Mouse (Mus musculus) midbrain, embryonic 14.5 days (tissue): ENCODE data around the gene Slc32a1. TPM values are rescaled to one million over a fixed set of nuclear protein-coding genes. Genes with fewer than 3 reads are reported as not detected.

Experiments
- ATAC-seq: fragments of 200-750 bp; cut with Nextera tagmentation; 2 replicates; pipeline ENCODE4 v1.8.0; 2017; ENCODE audit warnings: moderate number of reproducible peaks, moderate library complexity; ENCODE audit not compliant: low FRiP score, low TSS enrichment
- DNase-seq: peaks from one replicate; pipeline ENCODE4 v3.0.0-alpha.2; 2015
- H3K27ac ChIP-seq: fragments of 300-500 bp; sonication (generic); replicated peaks from 2 replicates; pipeline ENCODE4 v1.5.1; 2014; ENCODE audit warnings: mild to moderate bottlenecking, low read depth, low read length, moderate library complexity
- H3K27me3 ChIP-seq: fragments of 300-500 bp; sonication (generic); 2 replicates; pipeline ENCODE4 v1.6.1; 2014; ENCODE audit warnings: low read length, control low read depth, mixed read lengths; ENCODE audit not compliant: control insufficient read depth, insufficient read depth
- H3K36me3 ChIP-seq: fragments of 300-500 bp; sonication (generic); 2 replicates; pipeline ENCODE4 v1.6.1; 2014; ENCODE audit warnings: low read length, control low read depth; ENCODE audit not compliant: control insufficient read depth, insufficient read depth
- H3K4me1 ChIP-seq: fragments of 300-500 bp; sonication (generic); 2 replicates; pipeline ENCODE4 v1.6.1; 2014; ENCODE audit warnings: mild to moderate bottlenecking, antibody characterized with exemption, low read length, control low read depth; ENCODE audit not compliant: control insufficient read depth, insufficient read depth
- H3K4me2 ChIP-seq: fragments of 300-500 bp; sonication (generic); 2 replicates; pipeline ENCODE4 v1.6.1; 2014; ENCODE audit warnings: mild to moderate bottlenecking, low read length, moderate library complexity
- H3K4me3 ChIP-seq: fragments of 300-500 bp; sonication (generic); replicated peaks from 2 replicates; pipeline ENCODE4 v1.5.1; 2014; ENCODE audit warnings: low read depth, low read length
- H3K9ac ChIP-seq: fragments of 300-500 bp; sonication (generic); replicated peaks from 2 replicates; pipeline ENCODE4 v1.6.1; 2014; ENCODE audit warnings: mild to moderate bottlenecking, low read length, moderate library complexity
- H3K9me3 ChIP-seq: fragments of 300-500 bp; sonication (generic); 2 replicates; pipeline ENCODE4 v1.6.1; 2016; ENCODE audit warnings: low read length, control low read depth, mixed read lengths; ENCODE audit not compliant: control insufficient read depth
- WGBS: fragments of 180-500 bp; shearing (Covaris S2); extraction: QIAGEN DNeasy Blood & Tissue Kit; methylation state at CpG from one replicate; pipeline ENCODE4 v1.1.7; 2014; 5-methylcytosine and 5-hydroxymethylcytosine counted together
- microRNA counts: library from miRNA; unstranded; fragments of <30 nt; microRNA quantifications from one replicate; lab custom pipeline; 2016
- microRNA-seq: library from miRNA; unstranded; fragments of <30 nt; microRNA quantifications from one replicate; pipeline ENCODE4, GENCODE M21; 2016
- polyA plus RNA-seq: library from polyadenylated mRNA; unstranded; fragments of >200 nt; fragmentation: Nextera tagmentation; extraction: Ambion mirVana; gene quantifications from 2 replicates; pipeline ENCODE4 v1.2.1, GENCODE M21; 2014

The Slc32a1 gene
- polyA plus RNA-seq, 1 experiment from 2014 or later = 7.6 TPM

- Histone ChIP-seq H3K4me2 (no peak overlapping the region), H3K4me1 (no peaks in the 10 kb centered on the region), H3K4me3 (no peak overlapping the region), H3K9me3 (no peaks in the 10 kb centered on the region), H3K36me3 (no peaks in the 10 kb centered on the region), H3K27me3 (no peaks in the 10 kb centered on the region), H3K27ac (no peak overlapping the region), H3K9ac (no peak overlapping the region)
- ATAC-seq = no peak
- DNase-seq = no peak
- 78% methylated on average over 3 of the region's 3 CpGs for WGBS
Measured at GRCm38 (mm10) chr2:158659346-158659745, 48.8 kb downstream of the Slc32a1 start.

GRCm38 (mm10) chr2:158665098-158665497 lies 54.5 kb downstream of the Slc32a1 start, which contains the start of gene Ppp1r16b:
Gene Ppp1r16b (plus strand): TSS chr2:158665398.
- no peaks in the 10 kb centered on the region for H3K9me3 ChIP-seq
- no peak within 1 kb of the TSS for H3K4me2 ChIP-seq
- no peak for ATAC-seq
- WGBS = 90% methylated on average over 4 of the region's 4 CpGs
- H3K36me3 ChIP-seq = no peaks in the 10 kb centered on the region
- DNase-seq = no peak
- H3K27me3 ChIP-seq = 0 out of 2 replicates have a peak, but pooled peaks cover 9% of the 10 kb centered on the region
- no peak within 1 kb of the TSS for H3K9ac ChIP-seq
- H3K27ac ChIP-seq = no peak within 1 kb of the TSS; the same call in 1 of the 2 replicates
- peaks cover 19% of the 10 kb centered on the region for H3K4me1 ChIP-seq
- H3K4me3 ChIP-seq = no peak within 1 kb of the TSS

MicroRNAs within 50 kb of the gene (microRNA counts, 519-probe panel; counts per million panel counts)
- microRNA mmu-miR-3474 (lab: Ali Mortazavi, UCI) = not detected

Small RNAs within 50 kb of the gene (microRNA-seq; reads per million reads assigned to microRNA genes)
- gene Mir3474 = 3.2 reads per million, percentile 21 among the genes with 10 or more reads in this experiment

Other genes starting within 250 kb of the Slc32a1 start
- gene Snhg11, start 235.1 kb upstream of the Slc32a1 start, polyA plus RNA-seq = 225 and 337 TPM in 2 replicates
- 31.4 and 32.6 TPM in 2 replicates for gene Ralgapb, start 200.9 kb upstream of the Slc32a1 start, polyA plus RNA-seq
- gene Adig, start 108.2 kb upstream of the Slc32a1 start, polyA plus RNA-seq = not detected in 2 replicates
- gene Arhgap40, start 98.0 kb upstream of the Slc32a1 start, polyA plus RNA-seq = 0.57 and 0.87 TPM in 2 replicates
- 13.9 and 14.8 TPM in 2 replicates for gene Actr5, start 14.1 kb downstream of the Slc32a1 start, polyA plus RNA-seq
- 16.1 and 21.0 TPM in 2 replicates for gene Ppp1r16b, start 54.6 kb downstream of the Slc32a1 start, polyA plus RNA-seq
- 5.8 and 11.7 TPM in 2 replicates for gene Fam83d, start 157.3 kb downstream of the Slc32a1 start, polyA plus RNA-seq
- 15.0 and 15.5 TPM in 2 replicates for gene Dhx35, start 184.0 kb downstream of the Slc32a1 start, polyA plus RNA-seq